Mouse (Mus musculus): ENCODE data around the gene Atg7.

- TF ChIP-seq POLR2A (IDR thresholded peaks at IDR 0.05; ENCODE audit: extremely low read depth, insufficient read depth, low read length): no peak
- TF ChIP-seq CTCF (IDR thresholded peaks at IDR 0.05; ENCODE audit: extremely low read depth, insufficient read depth, low read length): no peak
Observed at GRCm38 (mm10) chr6:114771502-114771901, 128.6 kb downstream of the Atg7 start.

Data from cortical plate, adult 2 months (tissue).